Mouse (Mus musculus): ENCODE data around the gene Gldc. TPM values are rescaled to one million over a fixed set of nuclear protein-coding genes. Genes with fewer than 3 reads are reported as not detected.

Gene Gldc
- total and polyA plus RNA-seq, 2 experiments from 2014 or later = 8.2 to 12.7 TPM

- H3K36me3 ChIP-seq (ENCODE audit: insufficient read depth) = no peaks in the 10 kb centered on the region
- no peak for TF ChIP-seq CTCF (IDR thresholded peaks at IDR 0.05; ENCODE audit: low read depth)
- H3K4me2 ChIP-seq (ENCODE audit: low read depth) = no peak overlapping the region
- peak overlapping the region; percentile 57 for H3K27ac ChIP-seq (ENCODE audit: low read depth, low read length)
- H3K27me3 ChIP-seq (ENCODE audit: insufficient read depth, low read length) = no peaks in the 10 kb centered on the region
- no peaks in the 10 kb centered on the region for H3K9me3 ChIP-seq (ENCODE audit: low read length)
- DNase-seq = no peak
- H3K4me1 ChIP-seq (ENCODE audit: insufficient read depth) = peaks cover 11% of the 10 kb centered on the region; the same call in 1 of the 2 replicates
- H3K4me3 ChIP-seq (ENCODE audit: low read depth, low read length) = no peak overlapping the region
- peak overlapping the region; percentile 18; the same call in 1 of the 2 replicates for H3K9ac ChIP-seq
- 0 out of 2 replicates have a peak, but pooled peaks have one; percentile 30 for ATAC-seq
Measured at GRCm38 (mm10) chr19:30108616-30109015, 66.6 kb downstream of the Gldc start.

- H3K36me3 ChIP-seq (ENCODE audit: insufficient read depth) = no peaks in the 10 kb centered on the region
- H3K4me3 ChIP-seq (ENCODE audit: low read depth, low read length) = no peak overlapping the region
- H3K27me3 ChIP-seq (ENCODE audit: insufficient read depth, low read length) = no peaks in the 10 kb centered on the region
- 33% methylated on average over 10 of the region's 10 CpGs for WGBS
- peaks cover 11% of the 10 kb centered on the region; the same call in 1 of the 2 replicates for H3K4me1 ChIP-seq (ENCODE audit: insufficient read depth)
- no peak overlapping the region for H3K27ac ChIP-seq (ENCODE audit: low read depth, low read length)
- no peak overlapping the region for H3K4me2 ChIP-seq (ENCODE audit: low read depth)
- TF ChIP-seq CTCF (IDR thresholded peaks at IDR 0.05; ENCODE audit: low read depth) = no peak
- ATAC-seq (no peak), DNase-seq (peak; percentile 44)
- H3K9ac ChIP-seq = no peak overlapping the region
- no peaks in the 10 kb centered on the region for H3K9me3 ChIP-seq (ENCODE audit: low read length)
Measured at GRCm38 (mm10) chr19:30107221-30107845, 67.9 kb downstream of the Gldc start.

- Histone ChIP-seq H3K4me3 (ENCODE audit: low read depth, low read length) (no peak overlapping the region), H3K9me3 (ENCODE audit: low read length) (no peaks in the 10 kb centered on the region), H3K9ac (no peak overlapping the region), H3K4me1 (ENCODE audit: insufficient read depth) (peaks cover 11% of the 10 kb centered on the region; the same call in 1 of the 2 replicates), H3K27me3 (ENCODE audit: insufficient read depth, low read length) (no peaks in the 10 kb centered on the region), H3K36me3 (ENCODE audit: insufficient read depth) (no peaks in the 10 kb centered on the region), H3K4me2 (ENCODE audit: low read depth) (no peak overlapping the region), H3K27ac (ENCODE audit: low read depth, low read length) (no peak overlapping the region)
- ATAC-seq (no peak), DNase-seq (no peak)
- no peak for TF ChIP-seq CTCF (IDR thresholded peaks at IDR 0.05; ENCODE audit: low read depth)
- WGBS = 93% methylated on average over 6 of the region's 6 CpGs
Measured at GRCm38 (mm10) chr19:30105045-30105842, 70.0 kb downstream of the Gldc start.

GRCm38 (mm10) chr19:30102620-30103019 lies 72.6 kb downstream of the Gldc start:
- DNase-seq (no peak), ATAC-seq (no peak)
- Histone ChIP-seq H3K9ac (no peak overlapping the region), H3K4me3 (ENCODE audit: low read depth, low read length) (no peak overlapping the region), H3K27ac (ENCODE audit: low read depth, low read length) (no peak overlapping the region), H3K27me3 (ENCODE audit: insufficient read depth, low read length) (no peaks in the 10 kb centered on the region), H3K36me3 (ENCODE audit: insufficient read depth) (peaks cover 4% of the 10 kb centered on the region; the same call in 1 of the 2 replicates), H3K9me3 (ENCODE audit: low read length) (no peaks in the 10 kb centered on the region), H3K4me1 (ENCODE audit: insufficient read depth) (no peaks in the 10 kb centered on the region), H3K4me2 (ENCODE audit: low read depth) (no peak overlapping the region)
- no peak for TF ChIP-seq CTCF (IDR thresholded peaks at IDR 0.05; ENCODE audit: low read depth)
- whole genome bisulfite sequencing = 95% methylated on average over 6 of the region's 6 CpGs

GRCm38 (mm10) chr19:30100571-30100970 lies 74.7 kb downstream of the Gldc start:
- TF ChIP-seq CTCF (IDR thresholded peaks at IDR 0.05; ENCODE audit: low read depth) = no peak
- Histone ChIP-seq H3K27ac (ENCODE audit: low read depth, low read length) (no peak overlapping the region), H3K4me3 (ENCODE audit: low read depth, low read length) (no peak overlapping the region), H3K36me3 (ENCODE audit: insufficient read depth) (peaks cover 17% of the 10 kb centered on the region), H3K9ac (no peak overlapping the region), H3K27me3 (ENCODE audit: insufficient read depth, low read length) (no peaks in the 10 kb centered on the region), H3K9me3 (ENCODE audit: low read length) (no peaks in the 10 kb centered on the region), H3K4me1 (ENCODE audit: insufficient read depth) (peaks cover 4% of the 10 kb centered on the region), H3K4me2 (ENCODE audit: low read depth) (no peak overlapping the region)
- DNase-seq (no peak), ATAC-seq (no peak)
- 89% methylated on average over 12 of the region's 12 CpGs for WGBS

DNA sequence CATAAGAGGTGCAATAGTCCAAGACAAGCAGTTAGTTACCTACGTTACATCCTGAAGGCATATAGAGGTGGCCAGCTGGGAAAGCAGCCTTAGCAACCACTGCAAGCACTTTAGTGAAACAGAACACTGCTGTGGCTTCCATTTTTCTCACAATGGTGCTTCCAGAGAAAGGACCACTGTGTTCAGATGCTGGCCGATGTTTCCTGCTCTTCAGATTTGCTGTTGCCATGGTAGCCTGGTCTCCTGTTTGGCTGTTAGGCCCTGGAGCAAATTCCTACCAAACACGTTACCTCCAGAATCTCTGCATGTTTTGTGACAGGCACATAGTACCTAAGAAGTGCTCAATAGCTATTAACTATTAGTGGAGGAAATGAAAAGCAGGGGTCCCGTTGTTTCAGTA lies 78.2 kb downstream of the Gldc start:
- Histone ChIP-seq H3K27ac (ENCODE audit: low read depth, low read length) (peak overlapping the region; percentile 76), H3K4me3 (ENCODE audit: low read depth, low read length) (no peak overlapping the region), H3K36me3 (ENCODE audit: insufficient read depth) (peaks cover 37% of the 10 kb centered on the region), H3K4me1 (ENCODE audit: insufficient read depth) (peaks cover 4% of the 10 kb centered on the region), H3K4me2 (ENCODE audit: low read depth) (no peak overlapping the region), H3K9ac (no peak overlapping the region), H3K9me3 (ENCODE audit: low read length) (no peaks in the 10 kb centered on the region), H3K27me3 (ENCODE audit: insufficient read depth, low read length) (no peaks in the 10 kb centered on the region)
- WGBS = 34% methylated on average over 4 of the region's 4 CpGs
- DNase-seq = peak; percentile 51
- TF ChIP-seq CTCF (IDR thresholded peaks at IDR 0.05; ENCODE audit: low read depth) = no peak
- ATAC-seq = peak; percentile 63

DNA sequence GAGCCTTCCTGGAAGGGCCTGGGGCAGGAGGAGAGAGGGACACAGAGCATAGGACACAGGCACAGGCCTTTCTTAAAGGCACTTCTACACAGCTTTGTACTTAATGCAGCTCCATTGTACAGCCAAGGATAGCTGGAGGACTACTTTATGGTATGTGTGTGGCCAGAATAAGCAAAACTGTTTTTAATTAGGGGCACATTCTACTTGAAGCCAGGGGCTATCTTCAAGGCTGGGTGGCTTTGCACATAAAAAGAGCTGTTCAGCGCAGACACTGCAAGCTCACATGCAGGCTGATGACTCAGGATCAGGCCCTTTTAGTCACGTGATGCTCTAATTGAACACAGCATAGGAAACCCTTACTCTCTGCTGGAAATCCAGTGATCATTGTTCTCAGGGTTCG lies 79.0 kb downstream of the Gldc start:
- DNase-seq = peak; percentile 31
- H3K9ac ChIP-seq = no peak overlapping the region
- no peaks in the 10 kb centered on the region for H3K27me3 ChIP-seq (ENCODE audit: insufficient read depth, low read length)
- H3K4me3 ChIP-seq (ENCODE audit: low read depth, low read length) = no peak overlapping the region
- peak; percentile 26; the same call in 1 of the 2 replicates for ATAC-seq
- no peak for TF ChIP-seq CTCF (IDR thresholded peaks at IDR 0.05; ENCODE audit: low read depth)
- WGBS = 14% methylated on average over 3 of the region's 3 CpGs
- no peaks in the 10 kb centered on the region for H3K9me3 ChIP-seq (ENCODE audit: low read length)
- 0 out of 2 replicates have a peak overlapping the region, but pooled peaks have one; percentile 30 for H3K27ac ChIP-seq (ENCODE audit: low read depth, low read length)
- H3K4me2 ChIP-seq (ENCODE audit: low read depth) = no peak overlapping the region
- H3K36me3 ChIP-seq (ENCODE audit: insufficient read depth) = peaks cover 39% of the 10 kb centered on the region
- peaks cover 4% of the 10 kb centered on the region for H3K4me1 ChIP-seq (ENCODE audit: insufficient read depth)
